Mouse (Mus musculus): ENCODE data around the gene Oaf.

Gene Oaf

GRCm38 (mm10) chr9:43239712-43240593 is at the start of gene Oaf:
Gene Oaf, minus strand, starts transcription at chr9:43239911.
- peak; percentile 50 for DNase-seq (ENCODE audit: low read depth)

GRCm38 (mm10) chr9:43286870-43287269 is 47.2 kb upstream of the Oaf start:
- peak; percentile 37 for DNase-seq (ENCODE audit: low read depth)

- no peak for DNase-seq (ENCODE audit: low read depth)
Measured at GRCm38 (mm10) chr9:43285281-43285680, 45.6 kb upstream of the Oaf start.

- DNase-seq (ENCODE audit: low read depth): peak; percentile 69
Measured at GRCm38 (mm10) chr9:43284284-43284683, 44.6 kb upstream of the Oaf start.

- no peak for DNase-seq (ENCODE audit: low read depth)
Measured at GRCm38 (mm10) chr9:43273735-43274134, 34.0 kb upstream of the Oaf start.

DNA sequence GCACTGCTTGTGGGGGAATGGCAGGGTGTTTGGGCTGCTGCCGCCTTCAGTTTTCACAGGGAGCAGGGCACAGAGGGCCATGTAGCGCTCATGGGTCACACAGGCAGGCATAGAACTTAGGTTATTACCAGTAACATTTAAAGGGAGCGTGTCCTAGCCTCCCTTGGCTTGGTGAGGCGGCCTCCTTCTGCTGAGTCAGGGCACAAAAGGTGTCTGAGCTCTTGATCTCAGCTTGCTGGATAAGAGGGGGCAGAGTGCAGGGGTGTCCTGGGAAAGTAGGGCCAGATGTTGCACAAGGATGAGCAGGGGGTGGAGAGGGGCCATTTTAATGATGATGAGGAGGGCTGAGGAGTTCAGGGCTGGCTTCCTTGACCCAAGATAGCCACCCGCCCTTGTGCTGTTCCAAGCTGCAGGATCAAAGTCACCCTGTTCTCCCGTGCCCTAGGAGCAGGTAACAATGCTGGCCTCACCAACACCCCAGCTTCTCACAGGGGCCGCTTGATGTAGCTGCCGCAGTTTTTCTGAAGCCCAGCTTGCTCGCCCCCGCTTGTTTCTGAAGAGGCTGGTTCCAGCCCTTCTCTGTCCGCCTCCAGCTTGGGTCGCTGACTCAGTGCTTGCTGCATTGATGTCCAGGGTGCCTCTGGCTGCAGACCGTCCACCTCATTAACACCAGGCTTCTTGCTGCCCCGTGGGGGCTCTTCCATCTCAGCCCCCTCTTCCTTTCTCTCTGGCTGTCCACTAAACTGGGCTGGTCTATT is 32.2 kb upstream of the Oaf start:
- DNase-seq (ENCODE audit: low read depth): no peak

- DNase-seq (ENCODE audit: low read depth): no peak
Measured at GRCm38 (mm10) chr9:43270723-43271252, 31.1 kb upstream of the Oaf start.

- DNase-seq (ENCODE audit: low read depth): no peak
Measured at GRCm38 (mm10) chr9:43269166-43269565, 29.5 kb upstream of the Oaf start.

- DNase-seq (ENCODE audit: low read depth): peak; percentile 42
Measured at GRCm38 (mm10) chr9:43267357-43267756, 27.6 kb upstream of the Oaf start.

DNA sequence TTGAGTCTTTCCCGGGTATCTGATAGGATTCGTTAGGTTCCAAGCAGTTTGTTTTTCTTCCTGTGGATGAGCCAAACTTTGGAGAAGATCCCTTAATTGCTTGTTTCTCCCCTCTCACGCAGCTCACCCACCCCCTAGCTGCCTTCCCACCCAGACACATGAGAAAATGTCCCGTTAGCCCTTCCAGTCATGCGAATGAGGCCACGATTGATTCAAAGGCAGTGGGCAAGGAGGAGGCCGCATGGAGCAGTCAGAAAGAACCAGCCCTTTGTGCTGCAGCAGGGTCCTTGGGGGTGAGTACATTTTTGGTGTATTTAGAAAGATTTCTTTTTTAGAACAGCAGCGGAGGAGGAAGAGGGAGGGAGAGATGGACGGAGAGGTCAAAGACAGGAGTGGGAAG is 25.5 kb upstream of the Oaf start:
- no peak for DNase-seq (ENCODE audit: low read depth)

GRCm38 (mm10) chr9:43263946-43264451 is 24.3 kb upstream of the Oaf start:
- no peak for DNase-seq (ENCODE audit: low read depth)

GRCm38 (mm10) chr9:43262811-43263550 is 23.3 kb upstream of the Oaf start:
- DNase-seq (ENCODE audit: low read depth): no peak

DNA sequence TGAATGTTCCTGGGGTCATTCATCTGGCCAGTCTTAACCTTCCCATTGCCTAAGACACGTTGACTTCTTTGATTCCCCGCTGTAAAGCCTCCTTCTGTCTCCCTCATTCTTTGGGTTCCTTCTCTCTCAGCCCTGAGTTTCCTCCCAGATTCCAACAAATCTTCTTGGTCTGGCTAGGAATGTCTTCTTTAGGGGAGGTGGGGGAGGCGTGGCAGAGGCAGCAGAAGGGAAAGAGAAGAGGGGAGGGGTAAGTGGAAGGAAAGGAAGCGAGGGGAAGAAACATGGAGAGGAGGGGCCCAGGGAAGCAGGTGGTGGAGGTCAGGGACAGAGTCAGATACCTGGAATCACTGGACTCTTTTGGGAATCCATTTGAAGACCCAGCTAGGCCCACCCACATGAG is 22.7 kb upstream of the Oaf start:
- no peak for DNase-seq (ENCODE audit: low read depth)

- DNase-seq (ENCODE audit: low read depth): no peak
Measured at GRCm38 (mm10) chr9:43261941-43262340, 22.2 kb upstream of the Oaf start.

DNA sequence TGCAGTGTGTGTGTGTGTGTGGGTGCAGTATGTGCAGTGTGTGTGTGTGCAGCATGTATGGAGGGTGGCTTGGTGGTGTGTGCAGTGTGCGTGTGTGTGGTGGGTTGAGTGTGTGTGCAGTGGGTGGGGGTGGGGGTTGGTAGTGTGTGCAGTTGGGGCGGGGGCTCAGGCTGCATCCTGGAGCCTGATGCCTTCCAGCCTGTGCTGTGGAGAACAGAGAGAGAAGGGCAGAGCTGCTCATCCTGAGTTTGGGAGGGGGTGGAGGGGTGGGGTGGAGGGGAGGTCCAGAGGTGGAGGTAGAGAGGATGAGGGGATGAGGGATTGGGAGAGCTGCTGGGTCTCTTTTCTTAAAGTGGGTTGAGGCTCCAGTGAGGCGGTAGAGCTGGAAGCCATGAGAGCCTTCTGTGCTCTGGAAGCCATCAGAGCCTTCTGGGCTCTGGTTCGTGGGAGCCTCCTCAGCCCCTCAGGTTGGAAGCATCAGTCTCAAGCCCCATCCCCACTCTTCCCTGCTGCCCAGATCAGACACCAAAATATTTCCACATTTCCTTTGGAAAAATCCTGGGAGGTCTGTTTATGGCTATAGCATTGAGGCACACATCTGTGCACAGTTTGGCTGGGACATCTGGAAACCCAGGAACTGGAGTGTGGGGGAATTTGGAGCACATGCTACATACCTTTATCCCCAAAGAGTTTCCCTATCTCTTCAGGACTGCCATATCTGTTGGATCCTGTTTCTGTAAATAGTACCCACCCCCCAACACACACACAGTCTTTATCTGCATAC is 21.6 kb upstream of the Oaf start:
- DNase-seq (ENCODE audit: low read depth): no peak

DNA sequence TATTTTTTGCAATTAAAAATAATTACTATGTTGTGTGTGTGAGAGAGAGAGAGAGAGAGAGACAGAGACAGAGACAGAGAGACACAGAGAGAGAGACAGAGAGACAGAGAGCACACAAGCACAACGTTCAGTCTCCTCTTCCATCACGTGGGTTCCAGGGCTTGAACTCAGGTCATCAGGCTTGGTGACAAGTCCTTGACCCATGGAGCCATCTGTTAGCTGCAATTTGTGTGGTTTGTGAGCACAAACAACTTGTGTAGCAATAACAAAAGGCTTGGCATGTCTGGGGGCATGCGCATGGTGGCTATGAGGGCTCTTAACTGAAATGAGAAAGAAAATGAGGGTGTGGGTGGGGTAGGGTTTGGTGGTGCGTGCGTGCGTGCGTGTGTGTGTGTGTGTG is 20.9 kb upstream of the Oaf start:
- no peak for DNase-seq (ENCODE audit: low read depth)

DNA sequence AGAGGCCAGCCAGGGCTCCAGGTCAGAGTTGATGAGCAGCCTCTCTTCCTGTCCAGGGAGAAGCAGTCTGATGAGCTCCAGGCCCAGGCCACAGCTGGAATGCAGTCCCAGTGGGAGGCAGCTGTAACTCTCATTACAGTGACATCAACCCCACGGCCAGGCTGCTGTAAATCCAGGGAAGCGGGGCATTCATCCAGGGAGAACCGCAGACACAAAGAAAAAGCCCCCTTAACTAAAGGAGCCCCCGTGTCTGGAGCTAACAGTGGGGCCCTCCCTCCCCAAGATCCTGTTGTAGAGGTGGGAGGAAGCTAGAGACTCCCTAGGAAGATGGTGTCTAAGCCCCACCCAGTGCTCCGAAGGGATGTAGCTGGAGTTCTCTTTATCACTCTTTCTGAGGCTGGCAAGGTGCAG is 13.6 kb upstream of the Oaf start:
- no peak for DNase-seq (ENCODE audit: low read depth)

- DNase-seq (ENCODE audit: low read depth): no peak
Measured at GRCm38 (mm10) chr9:43252790-43253189, 13.1 kb upstream of the Oaf start.

DNA sequence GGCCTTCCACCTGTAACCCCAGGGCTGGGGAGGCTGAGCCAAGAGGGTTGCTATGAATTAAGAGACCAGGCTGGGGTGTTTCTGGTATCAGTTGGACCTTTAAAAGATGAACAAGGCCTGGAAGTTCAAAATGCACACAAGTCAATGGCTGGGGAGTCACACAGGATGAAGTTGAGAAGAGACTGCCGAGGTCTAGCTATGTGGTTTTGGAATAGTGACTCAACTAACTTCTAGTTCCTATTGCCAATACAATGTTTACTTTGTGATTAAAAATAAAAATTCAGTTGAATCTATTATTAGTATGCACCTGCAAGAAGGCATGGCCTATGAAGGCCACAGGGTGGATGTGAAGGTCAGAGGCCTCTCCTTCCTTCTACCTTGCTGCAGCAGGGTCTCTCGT is 12.1 kb upstream of the Oaf start:
- no peak for DNase-seq (ENCODE audit: low read depth)

- no peak for DNase-seq (ENCODE audit: low read depth)
Measured at GRCm38 (mm10) chr9:43246738-43247180, 7.0 kb upstream of the Oaf start.
